Mouse (Mus musculus) spleen, postnatal 14 days (tissue): ENCODE measurements around the gene Olfr574.

ENCODE experiments used
- DNase-seq, 2 experiments: peaks; one replicate each; pipeline ENCODE4 v3.0.0; 2021 to 2022; ENCODE audit warnings: low spot score in 2 of 2

Olfr574 gene

DNA sequence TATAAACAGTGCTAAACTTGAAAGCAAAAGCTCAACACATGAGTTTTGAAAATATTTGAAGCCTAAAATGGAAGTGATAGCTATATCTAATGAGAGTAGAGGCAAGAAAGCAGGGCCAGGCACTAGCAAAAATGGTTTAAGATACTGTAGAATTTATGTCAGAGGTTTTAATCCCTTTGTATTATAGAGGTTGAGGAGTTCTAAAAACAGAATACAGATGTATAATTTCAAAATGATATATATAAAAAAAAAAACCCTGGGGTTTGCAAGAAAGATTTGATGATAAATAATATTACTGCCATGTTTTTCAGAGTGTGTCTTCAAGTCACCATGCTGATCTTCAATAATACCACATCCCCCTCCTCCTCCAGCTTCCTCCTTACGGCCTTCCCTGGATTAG lies at the start of gene Olfr574:
Gene Olfr574 (plus strand): TSS at position 301 of the 400 bp plus-strand sequence.
- DNase-seq, result no peak

DNA sequence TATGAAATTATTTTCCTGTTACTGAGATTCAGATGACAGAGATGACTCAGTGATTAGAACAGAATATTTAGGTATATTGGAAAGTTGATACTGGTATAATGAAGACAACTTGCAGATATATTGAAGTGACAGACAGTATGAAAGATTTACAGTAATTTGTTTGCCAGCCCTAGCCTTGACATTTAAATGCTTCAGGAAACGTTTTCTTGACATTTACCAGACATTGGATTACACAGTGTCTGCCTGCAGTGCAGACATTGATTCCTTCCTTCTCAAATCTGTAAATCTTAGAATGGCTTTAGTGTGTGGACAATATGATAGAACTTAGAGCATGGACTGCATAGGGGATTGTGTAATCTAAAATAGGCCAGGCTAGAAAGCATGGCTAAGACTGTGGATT lies 33.0 kb upstream of the Olfr574 start:
- no peak for DNase-seq

DNA sequence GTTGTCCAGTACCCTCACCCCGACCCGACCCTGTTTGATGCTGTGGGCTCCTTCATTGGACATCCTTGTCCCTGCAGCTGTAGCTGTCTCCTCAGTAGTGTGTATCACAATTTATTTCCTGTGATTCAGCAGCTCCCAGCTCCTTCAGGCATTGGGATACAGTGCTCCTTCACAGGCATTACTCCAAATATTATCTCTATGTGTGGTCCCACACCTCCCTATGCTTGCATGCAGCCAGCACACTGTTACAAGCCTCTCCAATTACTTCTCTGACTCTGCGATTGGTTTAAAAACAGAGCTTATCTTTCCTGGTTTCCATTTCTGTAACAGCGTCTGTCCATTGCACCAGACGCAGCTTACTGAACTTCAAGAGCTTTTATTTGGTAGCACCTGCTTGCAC lies 31.9 kb upstream of the Olfr574 start:
- DNase-seq, result no peak

DNA sequence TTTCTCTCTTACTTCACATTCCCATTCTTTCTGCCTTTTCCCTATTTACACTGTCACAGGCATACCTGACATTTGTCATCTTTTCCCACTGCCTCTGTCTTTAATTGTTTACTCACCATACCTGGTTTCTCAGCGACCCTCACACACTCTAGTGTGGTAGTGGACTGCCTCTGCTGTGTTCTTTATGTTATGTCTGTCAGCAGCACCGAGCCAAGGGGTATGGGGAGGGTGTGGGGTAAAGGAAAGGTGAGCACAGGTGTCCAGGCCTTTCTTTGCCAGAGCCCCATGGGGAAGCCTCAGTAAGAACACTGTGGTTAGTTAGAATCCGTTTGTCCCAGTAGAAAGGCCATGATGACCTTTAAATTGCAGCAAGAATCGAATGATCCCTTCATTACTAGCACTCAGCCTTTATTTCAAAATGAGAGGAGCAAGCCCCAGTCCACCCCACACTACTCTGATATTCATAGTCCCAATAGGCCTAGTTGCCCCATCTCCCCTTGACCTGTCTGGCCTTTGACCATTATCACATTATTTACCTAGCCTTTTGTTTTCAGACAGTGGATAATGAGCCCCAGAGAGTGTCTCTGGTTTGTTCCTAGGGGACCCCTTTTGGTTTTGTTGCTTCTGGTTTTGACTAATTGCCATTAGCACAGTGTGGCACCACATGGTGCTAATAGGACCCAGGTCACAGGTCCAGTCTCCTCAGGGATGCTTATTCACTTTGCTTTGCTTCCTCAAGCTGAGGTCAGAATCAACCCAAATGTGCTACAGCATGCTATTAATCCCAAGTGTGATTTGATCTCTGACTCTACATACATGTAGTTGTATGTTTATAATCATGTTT lies 31.0 kb upstream of the Olfr574 start, which contains the start of gene Olfr571:
Gene Olfr571 (minus strand): TSS at position 505 of the 844 bp plus-strand sequence.
- no peak for DNase-seq

DNA sequence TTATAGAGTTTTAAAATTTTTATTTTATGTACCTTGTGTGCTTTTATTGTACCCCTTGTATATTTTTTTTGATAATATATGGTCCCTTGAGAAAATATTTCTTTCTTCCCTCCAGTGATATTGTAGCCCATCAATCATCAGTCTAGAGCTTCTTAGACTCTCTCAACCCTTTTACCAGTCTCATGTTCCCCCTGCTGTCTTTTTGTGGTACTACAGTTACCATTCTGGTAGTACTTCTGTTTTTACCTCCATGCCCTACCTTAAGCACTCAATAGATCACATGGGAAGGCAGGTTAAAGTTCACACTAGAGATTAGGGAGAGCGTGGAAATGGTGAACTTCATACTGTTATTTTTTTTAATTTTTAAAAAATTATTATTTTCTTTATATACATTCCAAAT lies 28.6 kb upstream of the Olfr574 start:
- no peak for DNase-seq

DNA sequence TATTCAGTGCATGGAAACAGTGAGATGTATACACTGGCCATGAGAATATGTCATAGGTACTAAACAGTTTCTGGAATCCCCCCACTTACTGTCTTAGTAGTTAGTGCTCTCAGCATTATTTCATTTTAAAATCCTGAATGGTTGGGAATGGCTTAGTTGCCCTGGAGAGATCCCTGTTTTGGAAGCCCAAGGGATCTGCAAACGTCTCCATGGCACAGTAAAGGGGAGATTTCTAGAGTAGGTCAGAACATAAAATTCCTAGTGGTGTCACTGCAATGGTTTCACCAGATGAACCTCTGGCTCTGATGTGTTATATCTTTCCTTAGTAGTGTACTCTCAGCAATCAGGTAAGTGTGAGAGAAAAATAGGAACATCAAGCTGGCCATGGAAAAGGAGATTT lies 24.2 kb upstream of the Olfr574 start, which contains the start of gene Olfr572:
Gene Olfr572 (plus strand): TSS at position 301 of the 400 bp plus-strand sequence.
- DNase-seq, result no peak

DNA sequence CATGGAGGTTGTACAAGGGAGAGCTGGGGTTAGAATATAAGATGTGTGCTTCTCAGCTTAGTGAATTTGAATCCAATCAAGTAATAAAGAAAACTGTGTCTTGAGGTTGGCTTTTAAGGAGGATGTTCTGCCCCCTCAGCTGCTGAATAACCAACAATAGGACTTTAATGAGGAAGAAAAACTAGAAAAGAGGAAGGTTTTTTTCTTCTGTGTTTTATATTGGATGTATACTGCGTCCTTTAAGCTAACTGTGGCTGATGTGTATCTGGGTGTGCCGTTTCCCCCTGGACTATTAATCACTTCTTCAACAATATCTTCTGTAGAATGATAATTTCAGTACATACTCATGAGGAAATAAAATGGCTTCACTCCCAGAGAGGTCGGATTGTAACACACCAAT lies 21.2 kb upstream of the Olfr574 start:
- DNase-seq, result no peak

DNA sequence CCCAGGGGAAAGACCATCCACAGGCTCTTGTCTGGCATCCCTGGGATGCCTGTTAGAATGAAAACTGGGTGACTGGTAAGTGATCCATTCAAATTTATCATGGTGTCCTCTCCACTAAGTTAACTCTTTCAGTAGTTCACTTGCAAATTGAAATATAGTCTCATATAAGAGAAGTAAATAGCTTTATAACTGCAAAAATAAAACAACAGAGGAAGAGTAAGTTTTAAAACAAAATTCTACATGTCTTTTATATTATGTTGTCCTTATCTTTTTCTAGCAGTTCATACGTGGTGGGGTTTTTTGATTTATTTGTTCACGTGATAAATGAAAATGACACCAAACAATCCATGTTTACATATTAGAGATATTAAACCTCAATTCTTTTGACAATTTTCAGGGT lies 5.8 kb upstream of the Olfr574 start, which contains the start of gene Olfr573-ps1:
Gene Olfr573-ps1 (minus strand): TSS at position 101 of the 400 bp plus-strand sequence.
- DNase-seq, result no peak

DNA sequence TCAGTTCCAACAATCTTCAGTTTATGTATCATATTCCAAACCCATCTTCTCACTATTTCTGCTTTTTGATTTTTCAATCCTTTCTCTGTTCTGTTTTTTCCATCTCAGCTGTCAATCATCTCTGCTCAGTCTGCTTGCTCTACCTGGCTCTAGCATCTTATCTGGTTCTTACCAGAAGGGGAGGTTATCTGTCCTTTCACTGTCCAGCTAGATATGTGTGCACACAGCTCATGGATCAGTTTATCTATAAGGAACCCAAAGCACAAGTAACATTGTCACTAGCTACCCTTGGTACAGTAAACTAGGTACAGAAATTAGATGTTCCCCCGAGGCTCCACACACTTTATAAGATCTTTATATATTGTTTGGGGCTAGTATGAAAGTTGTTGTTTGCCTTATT lies 4.8 kb upstream of the Olfr574 start:
- DNase-seq, result no peak

DNA sequence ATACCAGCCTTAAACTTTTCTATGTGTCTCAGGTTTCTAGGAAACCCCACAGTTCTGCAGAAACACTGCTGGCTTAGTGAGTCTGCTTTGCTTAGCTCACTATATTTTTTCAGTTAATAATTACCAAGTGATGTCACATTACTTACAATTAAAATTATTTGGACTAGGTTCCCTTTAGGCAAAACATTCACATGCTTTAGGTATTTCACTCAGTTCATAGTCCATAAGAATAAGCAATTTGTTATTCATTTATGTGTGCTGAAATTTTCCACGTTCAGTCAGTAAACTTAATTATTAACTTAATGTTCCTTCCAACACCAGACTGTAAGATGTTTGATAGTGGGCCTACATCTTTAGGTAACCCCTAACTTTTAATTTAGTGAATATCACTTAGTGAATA lies 2.5 kb downstream of the Olfr574 start:
- no peak for DNase-seq

DNA sequence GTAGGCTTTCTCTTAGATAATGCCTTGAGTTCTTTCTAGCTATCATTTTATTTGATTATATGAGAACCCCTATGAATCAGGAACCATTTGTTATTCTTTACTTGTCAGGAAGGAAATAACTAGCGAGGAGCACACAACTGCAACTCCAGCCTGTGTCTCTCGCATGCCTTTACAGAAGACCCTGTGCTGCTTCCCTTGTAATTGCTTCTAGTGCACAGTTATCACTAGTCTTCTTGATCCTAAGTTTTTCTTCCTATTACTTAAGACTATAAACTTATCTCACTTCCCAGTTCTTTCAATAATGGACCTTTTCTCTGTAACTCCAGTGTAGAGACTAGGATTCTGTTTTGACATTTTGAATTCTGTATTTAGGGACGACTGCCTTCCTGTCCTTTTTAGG lies 9.9 kb downstream of the Olfr574 start:
- no peak for DNase-seq

DNA sequence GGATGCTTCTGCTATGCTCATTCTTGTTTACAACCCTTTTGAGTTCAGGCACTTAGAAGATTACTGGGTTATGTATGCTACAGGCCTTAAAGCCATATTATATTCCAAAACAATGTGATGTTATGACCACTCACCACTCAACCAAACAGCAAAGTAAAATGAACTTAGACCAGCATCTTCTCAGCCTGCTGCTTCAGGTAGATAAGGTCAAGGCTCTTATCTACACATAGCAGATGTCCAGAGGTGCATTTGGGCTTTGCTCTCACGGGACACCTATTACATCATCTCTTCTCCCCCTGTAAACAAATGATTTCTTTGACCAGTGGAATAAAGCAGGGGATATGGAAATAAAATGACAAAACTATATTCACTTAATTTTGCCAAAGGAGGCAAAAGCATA lies 10.3 kb downstream of the Olfr574 start, which contains the start of gene Olfr575:
Gene Olfr575 (minus strand): TSS at position 183 of the 400 bp plus-strand sequence.
- no peak for DNase-seq

DNA sequence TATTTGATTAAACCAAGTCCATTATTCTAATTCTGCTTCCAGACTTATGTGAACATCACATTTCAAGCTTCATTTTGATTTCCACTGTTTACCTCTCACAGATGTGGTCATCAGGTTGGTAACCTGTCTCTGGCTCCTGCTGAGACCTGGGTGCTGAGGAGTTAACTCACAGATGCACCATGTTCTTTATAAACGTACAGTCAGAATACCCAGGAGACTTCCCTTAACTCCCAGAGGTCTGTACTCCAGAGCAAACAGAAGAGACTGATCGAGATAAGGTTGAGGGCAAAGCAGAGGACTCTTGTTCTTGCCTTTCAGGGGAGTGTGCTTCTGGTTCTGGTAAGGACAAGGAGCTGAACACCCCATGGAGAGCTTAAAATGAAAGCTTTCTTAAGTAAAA lies 14.1 kb downstream of the Olfr574 start, which contains the start of gene Olfr576:
Gene Olfr576 (plus strand): TSS at position 301 of the 400 bp plus-strand sequence.
- DNase-seq, result no peak

DNA sequence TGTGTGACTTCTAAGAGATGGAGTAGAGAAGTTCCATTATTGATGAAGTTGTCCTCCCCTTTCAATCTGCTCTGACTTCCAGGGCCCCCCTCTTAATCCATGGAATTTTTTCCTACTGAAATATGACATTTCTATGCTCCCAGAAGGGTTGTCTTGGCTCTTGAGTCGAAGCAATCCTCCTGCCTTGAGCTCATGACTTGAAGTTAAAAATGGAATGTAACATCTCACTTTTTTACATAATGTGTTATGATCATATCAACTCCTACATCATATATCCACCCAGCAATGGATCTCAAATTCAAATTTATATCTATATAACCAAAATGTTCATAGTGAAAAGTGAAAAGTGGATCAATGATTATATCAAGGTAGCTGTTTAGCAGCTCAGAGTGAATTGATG lies 26.1 kb downstream of the Olfr574 start:
- no peak for DNase-seq

DNA sequence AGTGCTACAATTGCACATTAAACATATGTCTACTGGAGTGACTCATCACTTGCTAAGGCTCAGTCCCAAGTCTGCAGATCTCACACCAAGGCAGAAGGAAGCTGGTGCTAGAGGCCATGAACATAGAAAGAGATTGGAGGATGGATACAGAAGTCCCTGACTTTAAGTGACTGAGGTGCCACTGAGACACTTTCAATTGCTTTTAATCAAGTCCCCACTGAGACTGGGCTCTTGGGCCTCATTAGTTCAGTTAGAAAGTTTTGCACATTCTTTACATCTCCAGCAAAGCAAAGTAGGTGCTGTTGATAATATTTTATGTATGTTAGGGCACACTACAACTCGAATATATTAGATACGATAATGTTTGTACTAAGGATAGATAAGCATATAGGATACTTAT lies 27.6 kb downstream of the Olfr574 start, which contains the start of gene Olfr577:
Gene Olfr577 (minus strand): TSS at position 101 of the 400 bp plus-strand sequence.
- DNase-seq, result no peak

DNA sequence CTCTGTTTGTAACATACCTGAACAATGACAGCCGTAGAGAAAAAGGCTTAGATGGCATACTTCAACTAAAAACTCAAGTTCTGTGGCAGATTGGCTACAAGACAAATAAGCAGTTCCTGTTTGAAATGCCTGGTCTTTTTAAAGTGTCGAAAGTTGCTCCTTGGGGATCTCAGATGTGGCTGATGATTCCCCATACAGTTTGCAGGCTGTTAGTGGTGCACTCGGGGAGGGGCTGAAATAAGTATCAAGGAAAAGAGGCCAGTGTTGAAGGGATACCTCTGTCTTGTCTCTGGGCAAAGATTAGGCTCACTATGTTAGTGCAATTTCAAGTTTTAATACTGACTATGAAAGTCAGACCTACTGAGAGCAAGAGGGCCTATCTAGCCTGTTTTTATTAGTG lies 41.0 kb downstream of the Olfr574 start, which contains the start of gene Olfr578:
Gene Olfr578 (minus strand): TSS at position 101 of the 400 bp plus-strand sequence.
- no peak for DNase-seq
